Mouse (Mus musculus) ES-Bruce4 (cell line): ENCODE data around the gene Akap13.

Experiments
- CTCF ChIP-seq: IDR thresholded peaks from one replicate; pipeline ENCODE4 v1.8.1; 2011; ENCODE audit warnings: low read depth, low read length
- EP300 ChIP-seq: IDR thresholded peaks from 2 replicates; pipeline ENCODE4 v1.6.1; 2011; ENCODE audit warnings: low read depth, low read length; ENCODE audit not compliant: insufficient read depth

- TF ChIP-seq CTCF (no peak), EP300 (no peak)
Observed at GRCm38 (mm10) chr7:75644585-75644984, 189.3 kb downstream of the Akap13 start.
